Mouse (Mus musculus) layer of hippocampus, adult 9-11 months (tissue): ENCODE measurements at regions not wholly inside any gene's neighbourhood (a gene's known extent, or its start where the extent isn't known, plus 50 kb on each side); places are given as distances from the start of the nearest gene placed in this dataset.
"Not testable (repeated sequence)": the region's sequence is repeated elsewhere in the genome, so short reads cannot be mapped to it uniquely, and the experiment has no call there.

ENCODE experiments used
- DNase-seq: peaks from one replicate; pipeline ENCODE4 v3.0.0; 2022

- DNase-seq: no peak
Measured at GRCm38 (mm10) chr1:79379736-79380135, 60.2 kb downstream of the Scg2 start.

- DNase-seq: peak; percentile 4
Measured at GRCm38 (mm10) chr1:79374811-79375210, 65.1 kb downstream of the Scg2 start.

- DNase-seq: no peak
Measured at GRCm38 (mm10) chr1:79357291-79358045, 82.5 kb downstream of the Scg2 start.

- no peak for DNase-seq
Measured at GRCm38 (mm10) chr1:79346511-79346910, 93.4 kb downstream of the Scg2 start.

- DNase-seq: no peak
Measured at GRCm38 (mm10) chr1:79335480-79336114, 104.3 kb downstream of the Scg2 start.

GRCm38 (mm10) chr1:79317194-79317593, 122.7 kb downstream of the Scg2 start:
- DNase-seq: no peak

- DNase-seq: no peak
Measured at GRCm38 (mm10) chr1:79314774-79315173, 125.1 kb downstream of the Scg2 start.

- peak; percentile 4 for DNase-seq
Measured at GRCm38 (mm10) chr1:79312153-79312552, 127.8 kb downstream of the Scg2 start.

- DNase-seq: no peak
Measured at GRCm38 (mm10) chr1:79303602-79304001, 136.3 kb downstream of the Scg2 start.

GRCm38 (mm10) chr1:79299639-79300038, 140.3 kb downstream of the Scg2 start:
- DNase-seq: no peak

- DNase-seq: no peak
Measured at GRCm38 (mm10) chr1:79259726-79260125, 180.2 kb downstream of the Scg2 start.

- DNase-seq: no peak
Measured at GRCm38 (mm10) chr1:79212970-79213369, 226.9 kb downstream of the Scg2 start.

- peak; percentile 70 for DNase-seq
Measured at GRCm38 (mm10) chr1:79212471-79212870, 227.4 kb downstream of the Scg2 start.

- DNase-seq: not testable (repeated sequence)
Measured at GRCm38 (mm10) chr1:79211981-79212380, 227.9 kb downstream of the Scg2 start.

- DNase-seq: no peak
Measured at GRCm38 (mm10) chr1:79207207-79207606, 232.7 kb downstream of the Scg2 start.

- DNase-seq: no peak
Measured at GRCm38 (mm10) chr1:79197682-79198081, 242.2 kb downstream of the Scg2 start.

- DNase-seq: no peak
Measured at GRCm38 (mm10) chr1:79191031-79191430, 248.9 kb downstream of the Scg2 start.

- DNase-seq: no peak
Measured at GRCm38 (mm10) chr1:79183534-79184411, 256.1 kb downstream of the Scg2 start.

- peak; percentile 1 for DNase-seq
Measured at GRCm38 (mm10) chr1:79144113-79144512, 295.8 kb downstream of the Scg2 start.
